Mouse (Mus musculus): ENCODE data around the gene Fdx1.

GRCm38 (mm10) chr9:51929972-51930371, 33.4 kb downstream of the Fdx1 start:
- TF ChIP-seq CTCF (IDR thresholded peaks at IDR 0.05) (no peak), EP300 (IDR thresholded peaks at IDR 0.05; ENCODE audit: insufficient read depth, low read depth, low read length) (no peak), POLR2A (IDR thresholded peaks at IDR 0.05; ENCODE audit: insufficient read depth, low read depth, low read length) (no peak)

Measured in heart, adult 2 months (tissue).